Mouse (Mus musculus) mammary gland, adult 2 months (tissue): Measurements from ENCODE around the gene Imp3. TPM values are rescaled to one million over a fixed set of nuclear protein-coding genes. Genes with fewer than 3 reads are reported as not detected.

ENCODE experiments used
- polyA plus RNA-seq: library from polyadenylated mRNA; depleted of rRNA; stranded (reverse); fragments of >200 nt; gene quantifications from 2 replicates; pipeline ENCODE4 v1.2.3, GENCODE M21; 2012; ENCODE audit warnings: low replicate concordance; rRNA removed

The Imp3 gene
- 165 and 338 TPM in 2 replicates for polyA plus RNA-seq

GRCm38 (mm10) chr9:56937223-56938160 lies at the start of gene Imp3:
Gene Imp3, plus strand, starts transcription at chr9:56937475.

GRCm38 (mm10) chr9:56928041-56928811 lies 9.0 kb upstream of the Imp3 start, which contains the start of gene Snx33:
Gene Snx33, minus strand, starts transcription at chr9:56928371.

GRCm38 (mm10) chr9:56950414-56951400 lies 13.4 kb downstream of the Imp3 start, which contains the start of gene Snupn:
Gene Snupn, plus strand, starts transcription at chr9:56950878.

Other genes with a start within 250 kb of the Imp3 start
- gene Lingo1, start 141.0 kb upstream of the Imp3 start, polyA plus RNA-seq = 4.6 and 8.3 TPM in 2 replicates
- 23.0 and 28.9 TPM in 2 replicates for gene Odf3l1, start 72.8 kb upstream of the Imp3 start, polyA plus RNA-seq
- 32.7 and 50.8 TPM in 2 replicates for gene Cspg4, start 72.4 kb upstream of the Imp3 start, polyA plus RNA-seq
- gene Snx33, start 9.1 kb upstream of the Imp3 start, polyA plus RNA-seq = 19.6 and 23.7 TPM in 2 replicates
- 4.1 and 7.5 TPM in 2 replicates for gene Snupn, start 13.4 kb downstream of the Imp3 start, polyA plus RNA-seq
- gene Ptpn9, start 57.4 kb downstream of the Imp3 start, polyA plus RNA-seq = 31.9 and 44.9 TPM in 2 replicates
- 109 and 117 TPM in 2 replicates for gene Sin3a, start 134.6 kb downstream of the Imp3 start, polyA plus RNA-seq
- gene Man2c1, start 193.2 kb downstream of the Imp3 start, polyA plus RNA-seq = 292 and 312 TPM in 2 replicates
- 15.6 and 24.1 TPM in 2 replicates for gene Neil1, start 210.8 kb downstream of the Imp3 start, polyA plus RNA-seq
- gene Commd4, start 220.9 kb downstream of the Imp3 start, polyA plus RNA-seq = 191 and 223 TPM in 2 replicates